Mouse (Mus musculus) ovary, adult 18-20 months (tissue): Measurements from ENCODE around the gene Eif1ad.
"Not testable (repeated sequence)": the region's sequence is repeated elsewhere in the genome, so short reads cannot be mapped to it uniquely, and the experiment has no call there.

Experiments
- DNase-seq: peaks from one replicate; pipeline ENCODE4 v3.0.0; 2022; ENCODE audit warnings: low spot score, mixed read lengths

Eif1ad gene

GRCm38 (mm10) chr19:5366175-5367052 lies at the start of gene Eif1ad:
Gene Eif1ad, plus strand, starts transcription at chr19:5366741.
- DNase-seq: peak; percentile 88

- no peak for DNase-seq
Observed at GRCm38 (mm10) chr19:5323801-5324200, 42.7 kb upstream of the Eif1ad start.

- DNase-seq: no peak
Observed at GRCm38 (mm10) chr19:5327970-5328369, 38.6 kb upstream of the Eif1ad start.

- no peak for DNase-seq
Observed at GRCm38 (mm10) chr19:5334741-5335140, 31.8 kb upstream of the Eif1ad start.

GRCm38 (mm10) chr19:5335441-5335840 lies 31.1 kb upstream of the Eif1ad start, which contains the start of gene Catsper1:
Gene Catsper1, plus strand, starts transcription at chr19:5335741.
- no peak for DNase-seq

GRCm38 (mm10) chr19:5337975-5338374 lies 28.6 kb upstream of the Eif1ad start:
- peak; percentile 32 for DNase-seq

GRCm38 (mm10) chr19:5341360-5341759 lies 25.2 kb upstream of the Eif1ad start:
- DNase-seq: no peak

GRCm38 (mm10) chr19:5345297-5346131 lies 21.0 kb upstream of the Eif1ad start:
- no peak for DNase-seq

GRCm38 (mm10) chr19:5348064-5348463 lies 18.5 kb upstream of the Eif1ad start:
- DNase-seq: no peak

- DNase-seq: no peak
Observed at GRCm38 (mm10) chr19:5348526-5349501, 17.7 kb upstream of the Eif1ad start.

- not testable (repeated sequence) for DNase-seq
Observed at GRCm38 (mm10) chr19:5349502-5349873, 17.1 kb upstream of the Eif1ad start, which contains the start of gene Cst6. Gene Cst6, minus strand, starts transcription at chr19:5349574.

GRCm38 (mm10) chr19:5353609-5354008 lies 12.9 kb upstream of the Eif1ad start:
- DNase-seq: no peak

GRCm38 (mm10) chr19:5356080-5356479 lies 10.5 kb upstream of the Eif1ad start:
- no peak for DNase-seq

- no peak for DNase-seq
Observed at GRCm38 (mm10) chr19:5362186-5362585, 4.4 kb upstream of the Eif1ad start.

- DNase-seq: no peak
Observed at GRCm38 (mm10) chr19:5364124-5364523, 2.4 kb upstream of the Eif1ad start.

GRCm38 (mm10) chr19:5365751-5366150 lies 790 bp upstream of the Eif1ad start:
- no peak for DNase-seq

- DNase-seq: no peak
Observed at GRCm38 (mm10) chr19:5367053-5367359, 465 bp downstream of the Eif1ad start, which contains the start of gene Banf1. Gene Banf1, minus strand, starts transcription at chr19:5367168.

GRCm38 (mm10) chr19:5367455-5367854 lies 914 bp downstream of the Eif1ad start:
- no peak for DNase-seq

GRCm38 (mm10) chr19:5370932-5371331 lies 4.4 kb downstream of the Eif1ad start:
- no peak for DNase-seq

- DNase-seq: no peak
Observed at GRCm38 (mm10) chr19:5372724-5373123, 6.2 kb downstream of the Eif1ad start.

GRCm38 (mm10) chr19:5374177-5374576 lies 7.6 kb downstream of the Eif1ad start:
- no peak for DNase-seq

GRCm38 (mm10) chr19:5374748-5375147 lies 8.2 kb downstream of the Eif1ad start:
- DNase-seq: no peak
